Mouse (Mus musculus) urinary bladder, postnatal 4 days (tissue): ENCODE measurements around the gene Eif4h.

Source experiments
- DNase-seq, 2 experiments: peaks; one replicate each; pipeline ENCODE4 v3.0.0; 2021 to 2022; ENCODE audit warnings: low spot score in 2 of 2

Gene Eif4h

GRCm38 (mm10) chr5:134639269-134639682 lies at the start of gene Eif4h:
Eif4h (minus strand) TSS chr5:134639490.
- peak; percentile 96 to 97 for DNase-seq

DNA sequence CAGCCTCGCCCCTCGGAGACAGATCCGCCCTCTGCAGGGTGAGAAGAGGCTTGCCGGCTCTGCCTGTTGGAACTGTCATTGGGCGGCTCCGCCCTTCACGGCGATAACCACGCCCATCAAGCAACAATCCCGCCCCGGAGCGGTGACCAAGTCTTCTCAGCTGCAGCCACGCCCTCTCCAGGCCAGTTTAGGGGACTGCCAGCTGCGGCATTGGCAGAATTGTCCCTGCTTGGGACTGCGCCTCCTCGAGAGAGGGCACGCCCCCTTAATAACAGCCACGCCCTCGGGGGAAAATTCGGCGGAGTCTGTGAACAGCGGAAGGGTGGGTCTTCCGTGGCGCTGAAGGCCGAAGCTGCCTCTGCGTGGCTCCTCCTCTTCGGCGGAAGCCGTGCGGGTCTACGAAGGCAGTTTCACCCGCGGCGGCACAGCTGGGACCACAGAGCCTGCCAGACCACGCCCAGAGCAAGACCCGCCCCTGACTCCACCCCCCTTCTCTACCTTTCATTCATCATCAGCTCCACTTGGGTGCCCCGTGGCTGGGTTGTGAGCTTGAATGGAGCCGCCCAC lies 49.5 kb upstream of the Eif4h start:
- peak; percentile 98 to 100 for DNase-seq

- no peak for DNase-seq
Measured at GRCm38 (mm10) chr5:134688086-134688717, 48.9 kb upstream of the Eif4h start, which contains the start of gene Limk1. Limk1 (minus strand) TSS chr5:134688598.

DNA sequence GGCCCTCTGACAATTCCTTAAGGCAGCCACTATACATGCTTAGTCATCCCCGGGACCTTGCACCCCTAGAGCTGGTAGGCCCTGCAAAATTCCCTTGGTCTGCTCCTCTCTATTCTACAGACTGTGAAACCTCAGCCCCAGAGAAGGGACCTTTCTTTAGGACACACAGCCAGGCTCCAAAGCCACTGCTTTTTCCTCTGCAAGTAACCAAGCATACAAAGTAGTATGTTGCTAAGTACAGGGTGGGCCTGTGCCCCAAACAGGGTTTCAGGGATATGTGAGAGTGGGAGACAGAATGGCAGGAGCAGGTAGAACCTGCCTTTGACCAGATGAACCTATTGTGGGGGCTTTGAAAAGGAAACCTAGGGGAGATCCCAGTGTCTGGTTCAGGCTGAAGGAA lies 47.9 kb upstream of the Eif4h start:
- no peak for DNase-seq

- DNase-seq = no peak
Measured at GRCm38 (mm10) chr5:134686541-134686940, 47.3 kb upstream of the Eif4h start.

DNA sequence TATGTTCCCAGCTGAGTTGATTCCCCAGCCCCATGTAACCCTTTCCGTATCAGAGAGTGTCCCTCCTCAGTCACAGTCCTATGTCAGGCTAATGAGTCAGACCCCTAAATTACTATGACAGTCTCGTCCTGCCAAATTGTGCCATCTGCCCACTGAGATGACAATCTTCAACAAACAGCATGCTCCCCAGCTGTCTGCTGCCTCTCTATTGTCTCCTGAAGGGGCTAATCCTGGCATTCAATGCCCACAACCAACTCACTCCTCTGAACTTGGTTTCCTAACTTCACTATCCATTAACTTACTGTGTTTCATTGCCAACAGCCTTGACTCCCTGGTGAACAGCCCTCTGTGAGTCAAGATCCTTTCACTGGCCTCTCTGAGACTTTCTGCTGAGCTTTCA lies 45.1 kb upstream of the Eif4h start:
- DNase-seq = no peak

- DNase-seq = no peak
Measured at GRCm38 (mm10) chr5:134683813-134684212, 44.5 kb upstream of the Eif4h start.

DNA sequence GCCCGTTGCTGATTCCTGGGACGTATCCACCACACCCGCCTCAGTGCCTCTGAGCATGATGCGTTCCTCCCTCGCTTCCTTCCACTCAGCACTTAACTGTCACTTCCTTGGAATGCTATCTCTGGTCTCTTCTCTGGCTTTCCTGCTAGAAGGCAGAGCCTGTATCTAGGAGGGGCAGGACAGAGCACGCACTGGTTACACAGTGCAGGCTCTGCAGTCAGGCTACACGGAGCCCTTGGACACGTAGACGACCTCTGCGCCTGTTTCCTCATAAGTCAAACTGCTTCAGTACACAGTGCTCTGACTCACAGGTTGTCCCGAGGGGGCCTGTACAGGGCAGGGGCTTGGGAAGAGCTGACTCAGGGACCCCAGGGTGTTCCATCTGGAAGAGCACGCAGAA lies 40.9 kb upstream of the Eif4h start:
- DNase-seq = no peak

GRCm38 (mm10) chr5:134678827-134679546 lies 39.7 kb upstream of the Eif4h start:
- no peak for DNase-seq

GRCm38 (mm10) chr5:134678031-134678430 lies 38.7 kb upstream of the Eif4h start:
- DNase-seq = no peak

- DNase-seq = no peak
Measured at GRCm38 (mm10) chr5:134677491-134677890, 38.2 kb upstream of the Eif4h start.

- DNase-seq = peak; percentile 79 to 80
Measured at GRCm38 (mm10) chr5:134675956-134676759, 36.9 kb upstream of the Eif4h start.

DNA sequence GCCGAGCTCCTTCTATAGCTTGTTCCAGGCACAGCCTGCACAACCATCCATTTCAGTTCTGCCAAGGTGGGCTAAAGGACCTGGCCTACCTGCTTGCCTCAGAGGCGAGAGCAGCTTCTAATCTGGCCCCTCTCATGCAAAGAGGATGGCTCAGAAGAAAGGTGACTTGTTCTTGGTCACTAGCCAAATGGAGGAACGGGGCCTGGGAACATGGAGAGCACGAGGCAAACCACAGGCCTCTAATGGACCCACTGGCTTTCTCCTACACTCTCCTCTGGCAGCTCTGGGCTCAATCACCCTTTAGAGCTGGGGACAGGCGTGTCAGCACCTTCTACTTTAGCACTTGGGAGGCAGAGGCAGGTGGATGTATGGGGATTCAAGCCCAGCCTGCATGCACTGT lies 35.7 kb upstream of the Eif4h start:
- DNase-seq = no peak

DNA sequence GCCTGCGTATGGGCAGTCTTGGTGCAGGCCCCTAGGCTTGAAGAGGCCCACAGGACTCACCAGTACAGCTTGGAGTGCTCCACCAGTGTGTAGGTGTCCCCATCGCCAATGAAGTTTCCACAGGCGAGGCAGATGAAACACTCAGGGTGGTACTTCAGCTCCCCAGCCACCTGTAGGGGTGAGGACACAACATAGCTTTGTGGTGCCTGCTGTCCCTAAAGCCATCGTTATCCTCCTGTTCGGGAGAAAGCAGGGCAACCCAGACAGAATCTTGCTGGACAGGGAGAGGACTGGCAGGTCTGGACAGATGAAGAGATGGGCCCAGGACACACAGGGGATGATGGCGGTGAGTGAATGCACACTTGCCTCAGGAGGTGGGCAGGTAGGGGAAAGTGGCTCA lies 33.3 kb upstream of the Eif4h start:
- no peak for DNase-seq

GRCm38 (mm10) chr5:134672198-134672516 lies 32.9 kb upstream of the Eif4h start:
- DNase-seq = no peak

DNA sequence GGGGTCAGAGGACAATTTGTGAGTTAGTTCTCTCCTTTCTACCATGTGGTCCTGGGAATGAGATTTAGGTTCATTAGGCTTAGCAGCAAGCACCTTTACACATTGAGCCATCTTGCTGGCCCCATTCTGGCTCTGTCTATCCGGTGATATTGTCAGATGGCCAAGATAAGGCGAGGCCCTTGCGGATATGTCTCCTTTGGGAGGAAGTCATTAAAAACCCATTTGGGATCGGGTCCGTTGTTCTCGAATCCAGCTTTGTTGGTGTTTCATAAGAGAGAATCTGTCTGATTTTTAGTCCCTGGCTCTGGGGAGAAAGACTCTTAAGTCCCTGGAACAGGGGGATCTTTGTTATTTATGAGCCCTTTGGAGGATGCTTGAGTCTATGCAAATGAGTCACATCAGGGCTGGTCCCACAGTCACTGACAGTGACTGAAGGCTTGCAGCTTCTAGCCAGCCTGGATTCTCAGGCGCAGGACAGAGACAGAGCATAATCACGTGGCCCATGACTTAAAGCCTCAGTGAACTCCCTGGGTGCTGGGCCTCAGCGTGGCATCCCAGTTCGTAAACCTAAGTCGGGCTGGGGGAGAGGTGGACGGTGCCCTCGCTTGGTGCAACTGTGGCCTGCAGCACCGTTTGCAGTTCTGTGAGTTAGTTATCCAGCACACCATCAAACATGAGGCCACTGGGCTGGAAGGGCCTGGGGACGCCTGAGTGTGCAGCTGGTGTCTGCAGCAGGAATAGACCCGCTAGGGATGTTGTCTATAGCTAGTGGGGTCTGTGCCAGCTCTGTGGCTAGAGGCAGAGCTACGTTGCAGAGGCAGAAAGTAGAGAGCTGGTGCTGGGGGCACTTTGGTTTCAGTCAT lies 32.3 kb upstream of the Eif4h start:
- no peak for DNase-seq

DNA sequence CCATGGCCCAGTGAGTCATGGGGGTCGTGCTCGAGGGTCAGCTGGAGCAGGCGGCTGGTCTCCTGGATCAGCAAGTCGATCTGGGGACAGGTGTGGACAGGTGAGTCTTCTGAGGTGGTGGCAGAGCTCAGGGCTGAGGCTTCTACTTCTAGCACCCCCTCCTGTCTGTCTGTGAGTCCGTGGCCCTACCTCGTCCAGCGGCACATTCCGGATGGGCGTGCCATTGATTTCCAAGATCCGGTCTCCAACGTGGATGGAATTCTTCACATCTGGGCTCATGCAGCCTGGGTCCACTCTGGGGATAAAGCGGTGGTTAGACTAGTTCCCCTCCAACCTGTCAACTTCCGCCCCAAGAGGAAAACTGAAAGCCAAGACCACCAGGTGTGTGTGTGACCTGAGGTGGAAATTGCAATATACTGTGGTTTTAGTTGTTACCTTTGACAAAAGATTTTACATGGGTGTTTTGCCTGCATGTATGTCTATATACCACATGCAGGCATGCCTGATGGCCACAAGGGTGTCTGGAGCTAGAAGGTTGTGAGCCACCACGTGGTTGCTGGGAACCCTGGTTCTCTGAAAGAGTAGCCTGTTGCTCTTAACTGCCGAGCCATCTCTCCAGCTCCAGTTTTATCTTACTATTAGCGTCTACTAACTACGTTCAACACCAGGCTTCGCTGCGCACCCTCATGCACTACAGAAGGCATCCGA lies 29.9 kb upstream of the Eif4h start:
- DNase-seq = no peak

DNA sequence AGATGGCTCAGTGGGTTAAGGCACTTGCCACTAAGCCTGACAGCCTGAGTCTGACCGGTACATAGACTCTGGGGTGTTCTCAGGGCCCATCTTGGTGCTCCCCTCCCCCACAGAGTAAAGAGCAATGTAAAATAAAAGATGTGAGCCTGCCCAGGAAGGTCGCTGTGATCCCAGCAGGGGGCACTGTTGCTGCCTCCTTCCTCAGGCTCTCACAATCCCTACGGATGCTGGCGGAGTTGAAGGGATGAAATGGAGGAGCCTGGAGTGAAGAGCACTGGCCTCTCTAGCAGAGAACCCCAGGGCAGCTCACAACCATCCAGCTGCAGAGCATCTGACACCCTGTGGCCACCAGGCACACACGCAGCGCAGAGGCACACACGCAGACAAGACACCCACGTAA lies 29.2 kb upstream of the Eif4h start:
- no peak for DNase-seq

DNA sequence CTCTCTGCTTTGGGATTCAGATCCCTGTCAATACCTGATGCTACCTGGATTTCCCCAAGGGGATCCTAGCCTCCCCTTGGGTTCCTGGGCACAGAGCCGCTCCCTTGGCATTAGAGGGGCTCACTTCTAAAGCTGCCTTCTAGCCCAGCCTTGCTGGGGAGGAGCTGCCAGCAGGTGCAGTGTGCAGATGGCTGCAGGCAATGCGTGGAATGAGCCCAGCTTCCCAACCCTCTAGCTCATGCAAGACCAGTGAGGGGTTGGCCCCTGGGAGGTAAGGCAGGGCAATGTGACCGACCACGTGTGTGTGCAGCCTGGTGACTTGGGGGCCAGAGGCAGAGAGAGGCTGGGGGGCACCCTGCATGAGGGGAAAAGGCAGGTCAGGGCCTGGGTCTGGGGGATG lies 17.4 kb upstream of the Eif4h start:
- DNase-seq = no peak

GRCm38 (mm10) chr5:134652015-134652414 lies 12.7 kb upstream of the Eif4h start:
- no peak for DNase-seq

DNA sequence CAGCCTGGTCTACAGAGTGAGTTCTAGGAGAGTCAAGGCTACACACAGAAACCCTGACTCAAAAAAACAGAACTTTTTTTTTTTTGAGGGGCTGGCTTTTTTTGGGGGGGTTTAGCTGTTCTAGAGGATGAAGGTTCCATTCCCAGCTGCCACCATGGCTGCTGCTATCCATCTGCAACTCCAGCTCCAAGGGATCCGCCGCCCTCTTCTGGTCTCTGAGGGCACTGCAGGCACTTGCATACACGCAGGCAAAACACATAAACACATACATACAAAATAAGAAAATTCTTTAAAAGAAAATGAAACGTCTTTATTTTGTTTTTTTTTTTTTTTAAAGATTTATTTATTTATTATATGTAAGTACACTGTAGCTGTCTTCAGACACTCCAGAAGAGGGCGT lies 11.6 kb upstream of the Eif4h start:
- no peak for DNase-seq
